Mouse (Mus musculus) testis, adult 2 months (tissue): ENCODE results near the gene Rpl32. TPM values are rescaled to one million over a fixed set of nuclear protein-coding genes. Genes with fewer than 3 reads are reported as not detected.

Experiments
- H3K27ac ChIP-seq: fragments of 200-500 bp; 2 replicates; pipeline ENCODE4 v1.5.1; 2012; ENCODE audit warnings: low read depth, low read length; ENCODE audit not compliant: control insufficient read depth, insufficient read depth
- H3K27me3 ChIP-seq: fragments of 200-500 bp; 2 replicates; pipeline ENCODE4 v1.6.1; 2012; ENCODE audit warnings: mild to moderate bottlenecking, low read length, moderate library complexity; ENCODE audit not compliant: control insufficient read depth, insufficient read depth
- H3K36me3 ChIP-seq: fragments of 200-500 bp; 2 replicates; pipeline ENCODE4 v1.6.1; 2012; ENCODE audit warnings: mild to moderate bottlenecking, low read length; ENCODE audit not compliant: control insufficient read depth, insufficient read depth
- H3K4me1 ChIP-seq: fragments of 200-500 bp; 2 replicates; pipeline ENCODE4 v1.6.1; 2012; ENCODE audit warnings: low read length; ENCODE audit not compliant: control insufficient read depth, insufficient read depth
- H3K4me3 ChIP-seq: fragments of 200-500 bp; 2 replicates; pipeline ENCODE4 v1.5.1; 2012; ENCODE audit warnings: low read depth, mild to moderate bottlenecking, low read length, moderate library complexity, mixed read lengths; ENCODE audit not compliant: control insufficient read depth
- CTCF ChIP-seq: fragments of 200-500 bp; IDR thresholded peaks from 2 replicates; pipeline ENCODE4 v1.5.1; 2012; ENCODE audit warnings: low read depth, mild to moderate bottlenecking, inconsistent platforms, low read length, moderate library complexity; ENCODE audit not compliant: control insufficient read depth, insufficient read depth, insufficient replicate concordance
- POLR2A ChIP-seq: fragments of 200-500 bp; IDR thresholded peaks from 2 replicates; pipeline ENCODE4 v1.6.1; 2012; ENCODE audit warnings: low read depth, mild to moderate bottlenecking, inconsistent platforms, low read length, moderate library complexity; ENCODE audit not compliant: control insufficient read depth
- polyA plus RNA-seq: library from polyadenylated mRNA; depleted of rRNA; stranded (reverse); fragments of >200 nt; gene quantifications from 2 replicates; pipeline ENCODE4 v1.2.3, GENCODE M21; 2012

Rpl32 gene
- polyA plus RNA-seq, 1 experiment = 654 TPM

GRCm38 (mm10) chr6:115808196-115808487 lies 405 bp downstream of the Rpl32 start:
- Histone ChIP-seq H3K27ac (peak overlapping the region; percentile 85), H3K36me3 (no peaks in the 10 kb centered on the region; the same call in 1 of the 2 replicates), H3K4me1 (peaks cover 2% of the 10 kb centered on the region), H3K4me3 (peak overlapping the region; percentile 86), H3K27me3 (no peaks in the 10 kb centered on the region)
- TF ChIP-seq CTCF = no peak
- no peak for TF ChIP-seq POLR2A

GRCm38 (mm10) chr6:115807464-115808195 lies 917 bp downstream of the Rpl32 start:
- Histone ChIP-seq H3K36me3 (no peaks in the 10 kb centered on the region; the same call in 1 of the 2 replicates), H3K4me1 (peaks cover 2% of the 10 kb centered on the region)

GRCm38 (mm10) chr6:115804432-115805192 lies 3.9 kb downstream of the Rpl32 start:
- peaks cover 2% of the 10 kb centered on the region for H3K4me1 ChIP-seq
- TF ChIP-seq POLR2A (no peak), CTCF (no peak)
- H3K27me3 ChIP-seq = no peaks in the 10 kb centered on the region
- H3K27ac ChIP-seq = no peak overlapping the region
- H3K4me3 ChIP-seq = no peak overlapping the region
- peaks cover 2% of the 10 kb centered on the region for H3K36me3 ChIP-seq

More at GRCm38 (mm10) chr6:115807464-115808195, 917 bp downstream of the Rpl32 start:
- peak overlapping the region; percentile 85 for H3K27ac ChIP-seq
- no peaks in the 10 kb centered on the region for H3K27me3 ChIP-seq
- H3K4me3 ChIP-seq = peak overlapping the region; percentile 86
- TF ChIP-seq POLR2A (no peak), CTCF (no peak)

- no peak for TF ChIP-seq POLR2A
- TF ChIP-seq CTCF = peak; percentile 54; the same call in 1 of the 2 replicates
- no peak overlapping the region for H3K4me3 ChIP-seq
- no peak overlapping the region for H3K27ac ChIP-seq
- H3K4me1 ChIP-seq = peaks cover 2% of the 10 kb centered on the region
- H3K36me3 ChIP-seq = peaks cover 5% of the 10 kb centered on the region
- H3K27me3 ChIP-seq = no peaks in the 10 kb centered on the region
These were observed 4.8 kb downstream of the Rpl32 start for GRCm38 (mm10) chr6:115803541-115804382.

- Histone ChIP-seq H3K36me3 (peaks cover 7% of the 10 kb centered on the region), H3K27me3 (no peaks in the 10 kb centered on the region), H3K4me3 (no peak overlapping the region), H3K27ac (no peak overlapping the region), H3K4me1 (no peaks in the 10 kb centered on the region)
- TF ChIP-seq CTCF (no peak), POLR2A (no peak)
These were observed 6.7 kb downstream of the Rpl32 start for GRCm38 (mm10) chr6:115801811-115802210.

GRCm38 (mm10) chr6:115792691-115793215 lies 15.8 kb downstream of the Rpl32 start:
- Histone ChIP-seq H3K27ac (no peak overlapping the region), H3K4me1 (no peaks in the 10 kb centered on the region), H3K27me3 (no peaks in the 10 kb centered on the region), H3K36me3 (peaks cover 4% of the 10 kb centered on the region), H3K4me3 (no peak overlapping the region)
- TF ChIP-seq CTCF = no peak

- Histone ChIP-seq H3K36me3 (peaks cover 4% of the 10 kb centered on the region), H3K4me3 (no peak overlapping the region), H3K27ac (no peak overlapping the region), H3K4me1 (no peaks in the 10 kb centered on the region), H3K27me3 (no peaks in the 10 kb centered on the region)
- TF ChIP-seq POLR2A (no peak), CTCF (no peak)
These were observed 16.5 kb downstream of the Rpl32 start for GRCm38 (mm10) chr6:115791842-115792686.
